Mouse (Mus musculus) layer of hippocampus, adult 18-20 months (tissue): Measurements from ENCODE around the gene Poc1b. TPM values are rescaled to one million over a fixed set of nuclear protein-coding genes. Genes with fewer than 3 reads are reported as not detected.
A peak's percentile ranks its signal among the peaks of the same experiment; 100 is the strongest.

Experiments
- DNase-seq, 2 experiments: peaks; one replicate each; pipeline ENCODE4 v3.0.0; 2022; ENCODE audit warnings: low spot score in 2 of 2
- long read RNA-seq: library from polyadenylated mRNA; stranded (forward); transcript quantifications from one replicate; pipeline ENCODE4 v2.0.0, GENCODE M21; 2021
- total RNA-seq, 2 experiments: library from RNA; stranded (reverse); gene quantifications; 2 replicates each; pipeline ENCODE4 v1.2.3; 2021

Poc1b gene
- total RNA-seq, result 1 to 10 TPM; 6.7 to 7.3 TPM
- long read RNA-seq, partial matches to known transcripts, result 0 of 4 reads
- long read RNA-seq, other reads (novel, unspliced or antisense), result 0 of 4 reads

GRCm38 (mm10) chr10:99106703-99107631 is at the start of gene Poc1b:
TSS of gene Poc1b (plus strand) at chr10:99107036.
- DNase-seq, result peak; percentile 78 to 86

- DNase-seq, result no peak
Observed at GRCm38 (mm10) chr10:99060588-99060987, 46.2 kb upstream of the Poc1b start.

GRCm38 (mm10) chr10:99061418-99061817 is 45.4 kb upstream of the Poc1b start:
- no peak for DNase-seq

- DNase-seq, result peak in 1 of 2 experiments; percentile 20
Observed at GRCm38 (mm10) chr10:99062546-99062945, 44.3 kb upstream of the Poc1b start.

GRCm38 (mm10) chr10:99076113-99076895 is 30.5 kb upstream of the Poc1b start:
- peak in 1 of 2 experiments; percentile 61 for DNase-seq

- no peak for DNase-seq
Observed at GRCm38 (mm10) chr10:99078621-99079020, 28.2 kb upstream of the Poc1b start.

GRCm38 (mm10) chr10:99081569-99081990 is 25.3 kb upstream of the Poc1b start:
- no peak for DNase-seq

GRCm38 (mm10) chr10:99083431-99084003 is 23.3 kb upstream of the Poc1b start:
- no peak for DNase-seq

GRCm38 (mm10) chr10:99084397-99085239 is 22.2 kb upstream of the Poc1b start:
- DNase-seq, result peak; percentile 77 to 95

GRCm38 (mm10) chr10:99085240-99085587 is 21.6 kb upstream of the Poc1b start:
- DNase-seq, result no peak

GRCm38 (mm10) chr10:99086029-99086428 is 20.8 kb upstream of the Poc1b start:
- no peak for DNase-seq

- no peak for DNase-seq
Observed at GRCm38 (mm10) chr10:99089906-99090305, 16.9 kb upstream of the Poc1b start.

GRCm38 (mm10) chr10:99093364-99093763 is 13.5 kb upstream of the Poc1b start:
- no peak for DNase-seq

GRCm38 (mm10) chr10:99095114-99095513 is 11.7 kb upstream of the Poc1b start:
- no peak for DNase-seq

- DNase-seq, result peak in 1 of 2 experiments; percentile 59
Observed at GRCm38 (mm10) chr10:99097374-99097773, 9.5 kb upstream of the Poc1b start.

GRCm38 (mm10) chr10:99105522-99105921 is 1.3 kb upstream of the Poc1b start:
- DNase-seq, result no peak

- no peak for DNase-seq
Observed at GRCm38 (mm10) chr10:99106311-99106702, 529 bp upstream of the Poc1b start.

GRCm38 (mm10) chr10:99107964-99108363 is 1.1 kb downstream of the Poc1b start, which contains the start of gene Galnt4:
TSS of gene Galnt4 (plus strand) at chr10:99108159.
- peak; percentile 43 to 65 for DNase-seq

- no peak for DNase-seq
Observed at GRCm38 (mm10) chr10:99108431-99108982, 1.7 kb downstream of the Poc1b start.

GRCm38 (mm10) chr10:99113533-99113932 is 6.7 kb downstream of the Poc1b start:
- DNase-seq, result no peak
